Comparison of ENCODE assay signal across 9 mouse cellular contexts in the genomic region with DNA sequence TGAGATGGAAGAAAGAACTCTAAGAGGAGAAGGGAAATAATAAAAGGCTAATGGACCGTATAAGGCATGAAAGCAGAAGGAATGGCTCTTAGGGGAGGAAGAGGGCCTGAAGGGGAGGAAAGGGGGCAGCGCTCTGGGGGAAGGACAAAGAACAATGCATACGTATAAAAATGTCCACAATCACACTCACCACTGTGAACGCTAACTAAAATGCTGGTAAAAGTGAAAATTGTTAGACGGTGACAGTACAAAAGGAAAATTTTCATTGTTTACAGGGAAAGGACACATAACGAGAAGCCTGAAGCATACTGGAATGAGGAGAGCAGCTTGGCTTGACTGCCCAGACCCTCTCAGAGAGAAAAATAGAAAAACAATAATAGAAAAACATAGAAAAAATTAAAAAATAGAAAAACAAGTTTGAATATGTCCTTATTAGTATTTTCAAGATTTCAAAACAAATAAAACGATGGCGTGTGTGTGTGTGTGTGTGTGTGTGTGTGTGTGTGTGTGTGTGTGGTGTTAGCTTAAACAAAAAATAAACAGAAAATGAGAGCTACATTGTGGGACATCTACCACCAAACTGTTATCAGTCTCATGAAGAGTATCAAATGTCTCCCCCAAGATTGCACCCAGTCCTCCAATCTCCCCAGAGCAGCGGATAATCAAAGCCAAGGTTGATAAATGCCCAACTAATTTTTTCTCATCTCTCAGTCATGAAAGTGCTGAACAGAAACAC. TPM values are rescaled to one million over a fixed set of nuclear protein-coding genes. Genes with fewer than 3 reads are reported as not detected.
DNase-seq lines count a peak whose midpoint lies in the region; ATAC-seq and TF ChIP-seq lines count a peak whose summit lies in the region.
"Had no signal": no experiment of that assay in that cellular context is flagged by ENCODE, and none has a peak within 500 bp of the region (broad histone marks: within the 10 kb centered on the region; RNA-seq: fewer than 3 reads in every experiment).

No protein-coding gene starts in this region.

- intact Hi-C loops in left cerebral cortex, adult 2 months (cut with DNase I), result loop anchor here (5.0 to 10.0 kb wide), 4 partner anchors 369 to 1209 kb away; no protein-coding TSS in a partner anchor
- intact Hi-C loops in left cerebral cortex, postnatal 14 days (cut with DNase I), result no loop called here

- peak overlapping the region; percentile 73 for H3K27ac ChIP-seq in left cerebral cortex, adult 2 months
- peak overlapping the region; percentile 79 for H3K27ac ChIP-seq in forebrain, embryonic 10.5 days
- peak overlapping the region; percentile 9; the same call in 1 of the 2 replicates for H3K27ac ChIP-seq in liver, embryonic 13.5 days
- peak overlapping the region; percentile 45; the same call in 1 of the 2 replicates for H3K27ac ChIP-seq in olfactory bulb, adult 2 months (ENCODE audit: insufficient read depth, low read depth, low read length)

- H3K4me2 ChIP-seq in liver, embryonic 13.5 days, result peak overlapping the region; percentile 45

- no peak for TF ChIP-seq POLR2A in olfactory bulb, adult 2 months (IDR thresholded peaks at IDR 0.05; ENCODE audit: insufficient read depth, low read depth, low read length)

- peak overlapping the region; percentile 39 for H3K4me3 ChIP-seq in left cerebral cortex, adult 2 months
- H3K4me3 ChIP-seq in forebrain, embryonic 10.5 days, result peak overlapping the region; percentile 28
- peak overlapping the region; percentile 5; the same call in 1 of the 2 replicates for H3K4me3 ChIP-seq in liver, embryonic 13.5 days (replicated peaks)
- peak overlapping the region; percentile 40 for H3K4me3 ChIP-seq in olfactory bulb, adult 2 months (ENCODE audit: insufficient read depth, low read depth, low read length)

- H3K9me3 ChIP-seq in forebrain, embryonic 10.5 days, result no peaks in the 10 kb centered on the region
- no peaks in the 10 kb centered on the region for H3K9me3 ChIP-seq in liver, embryonic 13.5 days (replicated peaks)

- H3K36me3 ChIP-seq in forebrain, embryonic 10.5 days (replicated peaks), result no peaks in the 10 kb centered on the region
- no peaks in the 10 kb centered on the region for H3K36me3 ChIP-seq in liver, embryonic 13.5 days

- no peaks in the 10 kb centered on the region for H3K27me3 ChIP-seq in forebrain, embryonic 10.5 days (ENCODE audit: poor library complexity, severe bottlenecking)
- no peaks in the 10 kb centered on the region for H3K27me3 ChIP-seq in liver, embryonic 13.5 days
- H3K27me3 ChIP-seq: Patski had no signal

- no peak for ATAC-seq in liver, embryonic 13.5 days (ENCODE audit: low read depth)

- no peak for TF ChIP-seq CTCF in left cerebral cortex, adult 2 months (IDR thresholded peaks at IDR 0.05)
- no peak for TF ChIP-seq CTCF in olfactory bulb, adult 2 months (IDR thresholded peaks at IDR 0.05; ENCODE audit: insufficient read depth, low read depth, low read length)

- H3K4me1 ChIP-seq in forebrain, embryonic 10.5 days, result peaks cover 24% of the 10 kb centered on the region
- H3K4me1 ChIP-seq in liver, embryonic 13.5 days (replicated peaks), result 0 out of 2 replicates have a peak, but pooled peaks cover 5% of the 10 kb centered on the region
- H3K4me1 ChIP-seq in olfactory bulb, adult 2 months (ENCODE audit: control insufficient read depth, insufficient read depth, low read length), result no peaks in the 10 kb centered on the region

- DNase-seq in left cerebral cortex, adult 2 months (ENCODE audit: extremely low spot score in 1 of 2, low spot score in 2 of 2), result no peak
- no peak for DNase-seq in left cerebral cortex, postnatal 14 days (ENCODE audit: low spot score in 2 of 2)
- no peak for DNase-seq in forebrain, embryonic 10.5 days (ENCODE audit: extremely low spot score, low spot score)
- DNase-seq in liver, embryonic 13.5 days, result no peak
- DNase-seq in cerebellum, postnatal 10 days, result no peak
- no peak for DNase-seq in layer of hippocampus, postnatal 36 days
- DNase-seq in cerebellum, adult 11 months, result no peak

- no peak overlapping the region for H3K9ac ChIP-seq in liver, embryonic 13.5 days

- WGBS in forebrain, embryonic 10.5 days, result 56% methylated on average over 9 of the region's 9 CpGs
- 37% methylated on average over 9 of the region's 9 CpGs for WGBS in liver, embryonic 13.5 days (ENCODE audit: insufficient replicate concordance)
- 59% methylated on average over 9 of the region's 9 CpGs for WGBS in olfactory bulb, adult 2 months

RNA-seq across cellular contexts. Expression of a gene that starts 39.7 kb away (rescaled TPM):
- total RNA-seq in left cerebral cortex, adult 2 months (2021), result 1 to 10 TPM; 1.7 to 3.4 TPM
- total RNA-seq in left cerebral cortex, postnatal 14 days (2021), result 1 to 10 TPM; 2.3 to 2.5 TPM
- polyA plus RNA-seq in forebrain, embryonic 10.5 days (2016; fragmentation: Nextera tagmentation; extraction: Ambion mirVana), result 0.84 and 0.98 TPM in 2 replicates
- polyA plus RNA-seq in liver, embryonic 13.5 days (2015; fragmentation: Nextera tagmentation; extraction: Ambion mirVana), result 5.6 and 6.1 TPM in 2 replicates
- 291 and 662 TPM in 2 replicates for polyA plus RNA-seq in olfactory bulb, adult 2 months (2012; ENCODE audit: insufficient read depth, insufficient read length, low replicate concordance, missing spikeins)
- 1 to 10 TPM; 1.8 to 3.8 TPM for total RNA-seq in layer of hippocampus, postnatal 36 days (2021)

Comparison
In these comparisons a context has a peak if more than half of its experiments do, and no peak if none do; other contexts are left out.
1. H3K27ac ChIP-seq: peak in every context shown above with its lines; median percentile 79 in forebrain, embryonic 10.5 days; 73 in left cerebral cortex, adult 2 months; 45 in olfactory bulb, adult 2 months; 9 in liver, embryonic 13.5 days.